24 mouse cellular contexts compared by ENCODE assay signal in the genomic region with DNA sequence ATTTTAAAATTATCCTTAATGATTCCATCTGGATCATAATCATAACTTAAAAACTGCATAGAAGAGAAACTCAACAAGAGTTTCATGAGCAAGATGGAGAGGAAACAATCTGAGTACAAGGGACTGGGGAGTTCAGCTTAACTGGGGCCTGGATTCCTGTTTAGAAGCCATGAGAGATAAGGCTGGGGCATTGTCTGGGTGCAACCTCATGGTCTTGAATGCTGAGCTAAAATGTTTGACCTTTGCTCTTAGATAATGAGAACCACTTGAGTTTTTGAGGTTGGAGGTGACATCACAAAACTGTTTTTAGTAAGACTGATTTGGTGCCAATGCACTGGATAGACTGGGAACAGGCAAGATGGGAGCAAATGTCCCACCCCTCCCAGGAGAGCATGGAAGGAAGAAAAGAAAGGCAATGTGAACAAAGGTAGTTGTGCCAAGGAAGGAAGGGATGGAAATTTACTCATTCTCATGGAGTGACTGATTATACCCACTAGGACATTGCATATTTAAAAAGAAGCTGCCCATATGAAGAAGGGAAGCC.
A peak's percentile ranks its signal among the peaks of the same experiment; 100 is the strongest.
DNase-seq lines count a peak whose midpoint lies in the region; ATAC-seq and TF ChIP-seq lines count a peak whose summit lies in the region.
"Had no signal": no experiment of that assay in that cellular context is flagged by ENCODE, and none has a peak within 500 bp of the region (broad histone marks: within the 10 kb centered on the region; RNA-seq: fewer than 3 reads in every experiment).

No protein-coding gene starts in this region.

- peak; percentile 29 to 44 for DNase-seq in heart, adult 18-20 months
- DNase-seq in heart, adult 2 months: no peak
- peak; percentile 25 for DNase-seq in embryo, embryonic 9.5 days (ENCODE audit: extremely low spot score)
- DNase-seq in yolk sac, embryonic 10.5 days (ENCODE audit: low spot score): peak; percentile 5
- DNase-seq in gastrocnemius, postnatal 4 days (ENCODE audit: low spot score in 2 of 2): no peak
- no peak for DNase-seq in layer of hippocampus, adult 2 months (ENCODE audit: low spot score in 2 of 2)
- DNase-seq: adrenal gland, postnatal 14 days; cerebellum, adult 11-12 months; cerebellum, postnatal 36 days; forebrain, postnatal 0 days; gastrocnemius, postnatal 36 days; kidney, adult 2 months; kidney, postnatal 10 days; layer of hippocampus, postnatal 36 days; lung, postnatal 14 days; right cerebral cortex, postnatal 25 days; thymus, postnatal 14 days had no signal

- TF ChIP-seq EP300 in heart, adult 2 months (IDR thresholded peaks at IDR 0.05; ENCODE audit: insufficient read depth, low read depth, low read length): no peak

- TF ChIP-seq CTCF in heart, adult 2 months (IDR thresholded peaks at IDR 0.05): no peak
- no peak for TF ChIP-seq CTCF in layer of hippocampus, adult 2 months (conservative IDR thresholded peaks at IDR 0.05)

- intact Hi-C loops in heart, adult 2 months (cut with DNase I): no loop called here

- no peak overlapping the region for H3K4me3 ChIP-seq in heart, adult 2 months
- H3K4me3 ChIP-seq in heart, embryonic 15.5 days: no peak overlapping the region
- H3K4me3 ChIP-seq in layer of hippocampus, adult 2 months: no peak overlapping the region
- H3K4me3 ChIP-seq: hindbrain, embryonic 12.5 days; limb, embryonic 15.5 days; megakaryocyte, embryonic 14.5 days; neural tube, embryonic 15.5 days had no signal

- no peaks in the 10 kb centered on the region for H3K9me3 ChIP-seq in heart, embryonic 15.5 days (replicated peaks)
- H3K9me3 ChIP-seq: G1E; hindbrain, embryonic 12.5 days; limb, embryonic 15.5 days; megakaryocyte, embryonic 14.5 days; neural tube, embryonic 15.5 days had no signal

- no peak overlapping the region for H3K27ac ChIP-seq in heart, adult 2 months
- peak overlapping the region; percentile 58; the same call in 1 of the 2 replicates for H3K27ac ChIP-seq in heart, embryonic 15.5 days
- no peak overlapping the region for H3K27ac ChIP-seq in layer of hippocampus, adult 2 months
- H3K27ac ChIP-seq: hindbrain, embryonic 12.5 days; limb, embryonic 15.5 days; neural tube, embryonic 15.5 days had no signal

- H3K4me2 ChIP-seq in heart, embryonic 15.5 days: no peak overlapping the region
- H3K4me2 ChIP-seq: hindbrain, embryonic 12.5 days; limb, embryonic 15.5 days; neural tube, embryonic 15.5 days had no signal

- H3K27me3 ChIP-seq in heart, adult 2 months (ENCODE audit: control insufficient read depth, insufficient read depth, low read length): no peaks in the 10 kb centered on the region
- no peaks in the 10 kb centered on the region for H3K27me3 ChIP-seq in heart, embryonic 15.5 days
- H3K27me3 ChIP-seq: hindbrain, embryonic 12.5 days; limb, embryonic 15.5 days; megakaryocyte, embryonic 14.5 days; neural tube, embryonic 15.5 days had no signal

- H3K79me2 ChIP-seq in heart, adult 2 months (replicated peaks; ENCODE audit: control insufficient read depth, insufficient read depth, low read length): no peaks in the 10 kb centered on the region

- no peaks in the 10 kb centered on the region; the same call in 1 of the 2 replicates for H3K4me1 ChIP-seq in heart, adult 2 months (ENCODE audit: control insufficient read depth, insufficient read depth, low read length)
- H3K4me1 ChIP-seq in heart, embryonic 15.5 days (replicated peaks): peaks cover 16% of the 10 kb centered on the region
- H3K4me1 ChIP-seq: megakaryocyte, embryonic 14.5 days had no signal

- H3K9ac ChIP-seq in heart, adult 2 months (ENCODE audit: low read depth, low read length): no peak overlapping the region
- H3K9ac ChIP-seq in heart, embryonic 15.5 days: no peak overlapping the region
- H3K9ac ChIP-seq: forebrain, postnatal 0 days; hindbrain, embryonic 12.5 days; limb, embryonic 15.5 days; neural tube, embryonic 15.5 days had no signal

- no peak; the same call in 1 of the 2 replicates for ATAC-seq in heart, embryonic 15.5 days (replicated peaks; ENCODE audit: insufficient number of reproducible peaks, insufficient read depth, low FRiP score, low read depth)
- ATAC-seq: forebrain, postnatal 0 days; midbrain, embryonic 16.5 days had no signal

- H3K36me3 ChIP-seq in heart, adult 2 months (ENCODE audit: control insufficient read depth, insufficient read depth, low read length): peaks cover 1% of the 10 kb centered on the region; the same call in 1 of the 2 replicates
- H3K36me3 ChIP-seq in heart, embryonic 15.5 days: no peaks in the 10 kb centered on the region
- H3K36me3 ChIP-seq: G1E; hindbrain, embryonic 12.5 days; limb, embryonic 15.5 days; neural tube, embryonic 15.5 days had no signal

- TF ChIP-seq POLR2A in heart, adult 2 months (IDR thresholded peaks at IDR 0.05; ENCODE audit: insufficient read depth, low read depth, low read length): no peak

Comparison
In these comparisons a context has a peak if more than half of its experiments do, and no peak if none do; other contexts are left out.
1. DNase-seq: peak in heart, adult 18-20 months (2 of 2), embryo, embryonic 9.5 days (single experiment) and yolk sac, embryonic 10.5 days (single experiment); none in heart, adult 2 months (0 of 2), gastrocnemius, postnatal 4 days (0 of 2) and layer of hippocampus, adult 2 months (0 of 2).